Mouse (Mus musculus): ENCODE results near the gene Nat8f5. TPM values are rescaled to one million over a fixed set of nuclear protein-coding genes. Genes with fewer than 3 reads are reported as not detected.
"Not testable (repeated sequence)": the region's sequence is repeated elsewhere in the genome, so short reads cannot be mapped to it uniquely, and the experiment has no call there.

Gene Nat8f5
- polyA plus RNA-seq, 1 experiment: not detected

DNA sequence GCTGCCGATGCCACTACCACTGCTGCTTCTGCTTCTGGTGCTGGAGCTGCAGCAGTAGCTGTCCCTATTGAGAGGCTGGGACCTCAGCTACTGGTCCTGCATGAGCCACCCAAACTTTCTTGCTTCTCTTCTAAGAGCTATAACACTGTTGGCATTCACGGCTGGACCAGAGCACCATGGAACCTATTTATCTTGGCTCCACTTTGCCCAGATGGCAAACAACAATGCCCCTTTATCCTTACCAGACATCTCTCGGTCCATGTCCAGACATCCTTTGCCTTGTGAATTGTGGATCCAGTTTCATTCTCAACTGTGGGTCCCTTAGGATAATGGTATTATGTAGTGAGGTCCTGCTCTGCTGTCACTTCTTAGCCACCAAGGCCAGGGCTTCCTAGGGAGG lies 40.5 kb upstream of the Nat8f5 start:
- TF ChIP-seq POLR2A (IDR thresholded peaks at IDR 0.05; ENCODE audit: insufficient read depth, low read depth, low read length) (no peak), CTCF (IDR thresholded peaks at IDR 0.05; ENCODE audit: insufficient read depth, low read depth, low read length) (no peak)
- 74% methylated on average over 3 of the region's 3 CpGs for WGBS
- Histone ChIP-seq H3K27ac (ENCODE audit: insufficient read depth, low read depth, low read length) (no peak overlapping the region), H3K4me3 (ENCODE audit: insufficient read depth, low read depth, low read length) (no peak overlapping the region), H3K4me1 (ENCODE audit: control insufficient read depth, insufficient read depth, low read length) (peaks cover 9% of the 10 kb centered on the region)

DNA sequence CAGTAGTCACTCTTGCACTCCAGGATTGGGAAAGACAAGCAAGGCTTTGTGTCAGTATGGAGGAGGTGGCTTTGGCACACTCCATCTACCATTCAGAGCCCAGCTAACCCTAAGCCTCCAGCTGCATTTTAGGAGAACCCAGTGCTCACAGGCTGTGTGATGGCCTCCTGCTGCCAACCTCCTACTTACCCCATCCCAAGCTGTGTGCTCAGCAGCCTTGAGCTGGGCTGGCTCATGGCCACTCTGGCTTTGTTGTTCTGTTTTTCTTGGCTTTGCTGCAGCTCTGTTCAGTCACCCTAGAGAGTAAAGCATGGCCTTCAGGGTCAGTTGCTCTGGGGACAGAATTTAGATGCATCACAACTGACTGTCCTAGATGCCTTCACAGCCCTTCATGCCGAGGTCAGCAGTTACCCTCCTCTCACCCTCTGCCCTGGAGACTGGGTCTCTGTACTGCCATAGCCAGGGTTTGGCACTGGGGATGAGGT lies 35.5 kb upstream of the Nat8f5 start:
- no peak overlapping the region for H3K4me3 ChIP-seq (ENCODE audit: insufficient read depth, low read depth, low read length)
- TF ChIP-seq POLR2A (IDR thresholded peaks at IDR 0.05; ENCODE audit: insufficient read depth, low read depth, low read length): no peak
- no peak for TF ChIP-seq CTCF (IDR thresholded peaks at IDR 0.05; ENCODE audit: insufficient read depth, low read depth, low read length)
- H3K4me1 ChIP-seq (ENCODE audit: control insufficient read depth, insufficient read depth, low read length): peaks cover 10% of the 10 kb centered on the region
- WGBS: 32% methylated on average over 1 of the region's 1 CpGs
- peak overlapping the region; percentile 59; the same call in 1 of the 2 replicates for H3K27ac ChIP-seq (ENCODE audit: insufficient read depth, low read depth, low read length)

DNA sequence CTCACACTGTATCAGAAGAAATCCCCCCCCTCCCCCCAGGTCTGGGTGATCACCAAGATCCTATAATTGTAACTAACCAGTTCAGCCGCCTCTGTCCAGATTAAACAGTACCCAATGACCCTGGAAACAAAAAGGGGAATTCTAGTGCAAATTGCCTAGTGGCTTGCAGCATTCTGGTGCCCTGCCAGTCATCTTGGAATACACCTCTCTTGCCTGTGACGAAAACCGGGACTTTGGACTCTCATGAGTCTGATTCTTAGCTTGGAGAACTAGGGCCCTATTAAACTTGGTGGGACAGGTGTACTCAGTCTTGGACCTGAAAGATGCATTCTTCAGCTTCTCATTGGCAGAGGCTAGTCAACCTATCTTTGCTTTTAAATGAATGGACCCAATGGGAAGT lies 32.7 kb upstream of the Nat8f5 start:
- Histone ChIP-seq H3K27ac (ENCODE audit: insufficient read depth, low read depth, low read length) (no peak overlapping the region), H3K4me1 (ENCODE audit: control insufficient read depth, insufficient read depth, low read length) (peaks cover 14% of the 10 kb centered on the region), H3K4me3 (ENCODE audit: insufficient read depth, low read depth, low read length) (no peak overlapping the region)
- TF ChIP-seq POLR2A (IDR thresholded peaks at IDR 0.05; ENCODE audit: insufficient read depth, low read depth, low read length): no peak
- TF ChIP-seq CTCF (IDR thresholded peaks at IDR 0.05; ENCODE audit: insufficient read depth, low read depth, low read length): no peak
- WGBS: 50% methylated on average over 3 of the region's 3 CpGs

DNA sequence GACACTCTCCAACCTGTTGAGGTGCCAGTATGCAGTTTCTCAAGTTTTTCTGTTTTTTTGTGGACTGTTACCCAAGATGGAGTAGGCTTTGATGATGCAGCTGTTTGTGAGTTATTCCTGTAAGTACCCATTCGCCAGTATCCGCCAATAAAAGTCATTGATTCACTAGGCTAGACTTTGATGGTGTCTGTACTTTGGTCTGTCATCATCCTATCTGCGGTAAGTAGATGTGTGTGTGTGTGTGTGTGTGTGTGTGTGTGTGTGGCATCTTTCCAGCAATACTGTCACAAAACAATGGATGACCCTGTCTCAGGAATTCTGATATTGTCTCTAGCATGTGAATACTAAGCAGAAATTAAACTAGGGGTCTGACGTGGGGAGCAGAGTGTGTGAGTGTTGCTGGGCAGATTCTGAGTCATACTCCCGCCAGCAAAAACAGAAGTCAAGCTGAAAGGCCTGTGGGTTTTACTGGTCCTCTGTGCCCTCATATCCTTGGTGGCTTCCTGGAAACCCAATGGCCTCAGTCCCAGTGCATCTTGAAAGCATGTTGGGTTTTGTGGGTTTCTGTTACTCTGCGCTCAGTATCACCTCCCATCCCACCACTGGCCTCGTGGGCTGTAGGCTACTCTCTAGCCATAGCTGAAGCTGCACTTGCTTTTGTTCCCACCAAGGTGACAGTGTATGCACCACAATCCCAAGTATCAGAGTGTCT lies 30.4 kb upstream of the Nat8f5 start:
- TF ChIP-seq CTCF (IDR thresholded peaks at IDR 0.05; ENCODE audit: insufficient read depth, low read depth, low read length) (no peak), POLR2A (IDR thresholded peaks at IDR 0.05; ENCODE audit: insufficient read depth, low read depth, low read length) (no peak)
- no peak overlapping the region for H3K27ac ChIP-seq (ENCODE audit: insufficient read depth, low read depth, low read length)
- H3K4me3 ChIP-seq (ENCODE audit: insufficient read depth, low read depth, low read length): no peak overlapping the region
- WGBS: 93% methylated on average over 7 of the region's 7 CpGs
- peaks cover 5% of the 10 kb centered on the region; the same call in 1 of the 2 replicates for H3K4me1 ChIP-seq (ENCODE audit: control insufficient read depth, insufficient read depth, low read length)

DNA sequence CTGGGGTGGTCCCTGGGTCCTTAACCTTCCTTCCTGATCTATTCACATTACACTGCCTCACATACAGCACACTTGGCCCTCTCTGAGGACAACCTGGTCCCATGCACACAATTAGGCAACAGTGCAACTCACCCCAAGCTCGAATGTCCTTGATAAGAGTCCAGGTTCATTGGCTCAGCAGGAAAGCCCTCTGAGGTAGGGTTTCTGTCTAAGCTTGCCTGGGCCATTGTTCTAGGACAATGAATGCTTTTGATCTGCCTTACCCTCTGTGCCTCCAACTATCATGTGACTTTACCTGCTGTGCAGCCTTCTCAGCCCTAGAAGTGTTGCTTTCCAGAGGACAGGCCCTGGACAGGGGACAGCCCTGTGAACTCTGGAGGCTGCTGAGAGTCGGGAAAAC lies 28.5 kb upstream of the Nat8f5 start:
- Histone ChIP-seq H3K27ac (ENCODE audit: insufficient read depth, low read depth, low read length) (no peak overlapping the region), H3K4me3 (ENCODE audit: insufficient read depth, low read depth, low read length) (no peak overlapping the region), H3K4me1 (ENCODE audit: control insufficient read depth, insufficient read depth, low read length) (peaks cover 3% of the 10 kb centered on the region; the same call in 1 of the 2 replicates)
- TF ChIP-seq POLR2A (IDR thresholded peaks at IDR 0.05; ENCODE audit: insufficient read depth, low read depth, low read length) (no peak), CTCF (IDR thresholded peaks at IDR 0.05; ENCODE audit: insufficient read depth, low read depth, low read length) (no peak)
- WGBS: 42% methylated on average over 2 of the region's 2 CpGs

DNA sequence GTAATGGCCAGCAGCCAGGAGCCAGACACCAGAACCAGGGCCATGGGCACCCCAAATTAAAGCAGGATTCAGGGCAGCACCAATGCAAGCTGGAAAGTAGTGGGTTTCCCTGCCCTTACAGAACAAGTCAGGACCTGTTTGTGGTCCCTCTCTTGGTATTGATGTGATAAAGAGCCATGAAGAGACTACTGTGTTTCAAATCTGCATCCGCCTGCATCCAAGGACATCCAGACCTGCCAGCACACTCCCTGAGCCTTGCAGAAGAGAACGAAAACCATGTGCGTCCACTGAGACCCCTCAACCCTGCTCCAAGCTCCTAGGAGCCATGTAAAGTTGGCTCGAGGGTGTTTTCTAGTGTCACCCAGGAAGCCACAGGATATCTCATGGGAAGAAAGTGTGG lies 27.4 kb upstream of the Nat8f5 start:
- no peak overlapping the region for H3K4me3 ChIP-seq (ENCODE audit: insufficient read depth, low read depth, low read length)
- WGBS: 94% methylated on average over 4 of the region's 4 CpGs
- peaks cover 3% of the 10 kb centered on the region; the same call in 1 of the 2 replicates for H3K4me1 ChIP-seq (ENCODE audit: control insufficient read depth, insufficient read depth, low read length)
- no peak overlapping the region for H3K27ac ChIP-seq (ENCODE audit: insufficient read depth, low read depth, low read length)
- TF ChIP-seq POLR2A (IDR thresholded peaks at IDR 0.05; ENCODE audit: insufficient read depth, low read depth, low read length): no peak
- no peak for TF ChIP-seq CTCF (IDR thresholded peaks at IDR 0.05; ENCODE audit: insufficient read depth, low read depth, low read length)

DNA sequence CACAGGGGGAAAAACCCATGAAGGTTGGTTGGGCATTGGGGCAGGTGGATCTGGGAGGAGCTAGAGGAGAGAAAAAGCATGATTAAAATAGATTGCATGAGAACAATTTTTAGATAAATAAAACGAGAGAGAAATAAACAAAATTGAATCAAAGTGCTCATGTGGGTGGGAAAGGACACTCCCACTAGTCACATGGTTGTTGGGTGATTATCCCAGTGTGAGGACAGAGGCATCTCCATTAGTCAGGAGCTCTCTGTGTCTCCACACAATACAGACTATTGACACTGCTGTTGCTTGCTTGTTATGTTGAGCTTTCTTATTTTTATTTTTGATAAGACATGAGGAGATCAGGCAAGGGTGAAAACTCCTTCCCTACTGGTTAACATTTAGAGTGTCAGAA lies 26.1 kb upstream of the Nat8f5 start:
- H3K27ac ChIP-seq (ENCODE audit: insufficient read depth, low read depth, low read length): no peak overlapping the region
- no peak for TF ChIP-seq CTCF (IDR thresholded peaks at IDR 0.05; ENCODE audit: insufficient read depth, low read depth, low read length)
- no peak for TF ChIP-seq POLR2A (IDR thresholded peaks at IDR 0.05; ENCODE audit: insufficient read depth, low read depth, low read length)

DNA sequence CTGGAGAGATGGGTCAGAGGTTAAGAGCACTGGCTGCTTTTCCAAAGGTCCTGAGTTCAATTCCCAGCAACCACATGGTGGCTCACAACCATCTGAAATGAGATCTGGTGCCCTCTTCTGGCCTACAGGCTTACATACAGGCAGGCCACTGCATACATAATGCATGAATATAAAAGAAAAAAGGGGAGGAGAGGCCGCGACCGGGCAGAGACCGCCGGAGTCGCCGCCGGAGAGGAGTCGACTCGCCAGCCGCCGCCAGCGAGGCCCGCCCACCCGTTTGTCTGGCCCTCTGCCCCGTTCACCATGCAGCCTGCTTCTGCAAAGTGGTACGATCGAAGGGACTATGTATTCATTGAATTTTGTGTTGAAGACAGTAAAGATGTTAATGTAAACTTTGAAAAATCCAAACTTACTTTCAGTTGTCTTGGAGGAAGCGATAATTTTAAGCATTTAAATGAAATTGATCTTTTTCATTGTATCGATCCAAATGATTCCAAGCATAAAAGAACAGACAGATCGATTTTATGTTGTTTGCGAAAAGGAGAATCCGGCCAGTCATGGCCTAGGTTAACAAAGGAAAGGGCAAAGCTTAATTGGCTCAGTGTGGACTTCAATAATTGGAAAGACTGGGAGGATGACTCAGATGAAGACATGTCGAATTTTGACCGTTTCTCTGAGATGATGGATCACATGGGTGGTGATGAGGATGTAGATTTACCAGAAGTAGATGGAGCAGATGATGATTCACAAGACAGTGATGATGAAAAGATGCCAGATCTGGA lies 23.1 kb upstream of the Nat8f5 start:
- WGBS: 82% methylated on average over 25 of the region's 25 CpGs
- not testable (repeated sequence) for H3K4me3 ChIP-seq (ENCODE audit: insufficient read depth, low read depth, low read length); H3K27ac ChIP-seq (ENCODE audit: insufficient read depth, low read depth, low read length); H3K4me1 ChIP-seq (ENCODE audit: control insufficient read depth, insufficient read depth, low read length)

More for the DNA sequence above, 26.1 kb upstream of the Nat8f5 start:
- Histone ChIP-seq H3K4me1 (ENCODE audit: control insufficient read depth, insufficient read depth, low read length) (peaks cover 3% of the 10 kb centered on the region; the same call in 1 of the 2 replicates), H3K4me3 (ENCODE audit: insufficient read depth, low read depth, low read length) (no peak overlapping the region)
- 12% methylated on average over 1 of the region's 1 CpGs for WGBS

DNA sequence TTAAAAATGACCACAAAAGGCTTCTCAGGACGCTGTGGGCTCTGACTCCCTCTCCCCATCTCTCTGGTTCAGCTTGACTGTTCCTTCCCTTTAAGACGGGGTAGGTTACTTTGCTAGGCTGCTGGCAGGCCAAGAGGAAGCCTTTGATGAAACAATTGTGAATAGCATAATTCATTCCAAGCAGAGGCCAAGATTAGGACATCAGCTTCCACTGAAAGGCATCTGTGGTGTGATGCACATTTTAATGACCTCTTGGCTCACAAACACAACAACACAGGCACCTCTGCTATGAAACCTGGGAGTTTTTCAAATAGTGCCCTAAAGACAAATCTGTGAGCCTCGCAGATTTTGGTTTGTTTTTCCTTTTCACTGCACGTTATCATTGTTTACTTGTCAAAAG lies 19.2 kb upstream of the Nat8f5 start:
- 45% methylated on average over 4 of the region's 4 CpGs for WGBS
- no peaks in the 10 kb centered on the region for H3K4me1 ChIP-seq (ENCODE audit: control insufficient read depth, insufficient read depth, low read length)
- no peak for TF ChIP-seq CTCF (IDR thresholded peaks at IDR 0.05; ENCODE audit: insufficient read depth, low read depth, low read length)
- TF ChIP-seq POLR2A (IDR thresholded peaks at IDR 0.05; ENCODE audit: insufficient read depth, low read depth, low read length): no peak
- no peak overlapping the region for H3K4me3 ChIP-seq (ENCODE audit: insufficient read depth, low read depth, low read length)
- no peak overlapping the region for H3K27ac ChIP-seq (ENCODE audit: insufficient read depth, low read depth, low read length)
